Mouse (Mus musculus) small intestine, adult 2 months (tissue): ENCODE data around the gene Zfp385b. TPM values are rescaled to one million over a fixed set of nuclear protein-coding genes. Genes with fewer than 3 reads are reported as not detected.
A peak's percentile ranks its signal among the peaks of the same experiment; 100 is the strongest.

Source experiments
- H3K27ac ChIP-seq: fragments of 200-500 bp; 2 replicates; pipeline ENCODE4 v1.5.1; 2012; ENCODE audit warnings: low read depth, low read length, control low read depth, inconsistent platforms; ENCODE audit not compliant: insufficient read depth
- H3K27me3 ChIP-seq: fragments of 200-500 bp; 2 replicates; pipeline ENCODE4 v1.6.1; 2012; ENCODE audit warnings: mild to moderate bottlenecking, moderate library complexity, low read length, inconsistent platforms; ENCODE audit not compliant: control insufficient read depth, insufficient read depth
- H3K36me3 ChIP-seq: fragments of 200-500 bp; 2 replicates; pipeline ENCODE4 v1.6.1; 2012; ENCODE audit warnings: mild to moderate bottlenecking, low read length, control low read depth, inconsistent platforms; ENCODE audit not compliant: control insufficient read depth, insufficient read depth
- H3K4me1 ChIP-seq: fragments of 200-500 bp; 2 replicates; pipeline ENCODE4 v1.6.1; 2012; ENCODE audit warnings: low read length, inconsistent platforms, mixed read lengths; ENCODE audit not compliant: control insufficient read depth, insufficient read depth, insufficient read length
- H3K4me3 ChIP-seq: fragments of 200-500 bp; 2 replicates; pipeline ENCODE4 v1.5.1; 2012; ENCODE audit warnings: low read depth, mild to moderate bottlenecking, control low read depth, inconsistent platforms, low read length, moderate library complexity
- CTCF ChIP-seq: fragments of 200-500 bp; IDR thresholded peaks from 2 replicates; pipeline ENCODE4 v1.5.1; 2012; ENCODE audit warnings: low read depth, mild to moderate bottlenecking, control low read depth, inconsistent platforms, low read length, moderate library complexity, mixed read lengths; ENCODE audit not compliant: insufficient replicate concordance, insufficient read length; ENCODE audit errors: extremely low read depth
- POLR2A ChIP-seq: fragments of 200-500 bp; IDR thresholded peaks from 2 replicates; pipeline ENCODE4 v1.6.1; 2012; ENCODE audit warnings: low read depth, mild to moderate bottlenecking, control low read depth, inconsistent platforms, low read length, moderate library complexity
- WGBS: fragments of 180-500 bp; shearing (Covaris S2); methylation state at CpG from one replicate; pipeline ENCODE4 v1.1.7; 2018; 5-methylcytosine and 5-hydroxymethylcytosine counted together
- polyA plus RNA-seq: library from polyadenylated mRNA; depleted of rRNA; stranded (reverse); fragments of >200 nt; gene quantifications from 2 replicates; pipeline ENCODE4 v1.2.3, GENCODE M21; 2012

Gene Zfp385b
- polyA plus RNA-seq, 1 experiment = 3.4 TPM

GRCm38 (mm10) chr2:77503674-77504351, 315.6 kb downstream of the Zfp385b start:
- Histone ChIP-seq H3K36me3 (no peaks in the 10 kb centered on the region), H3K27ac (peak overlapping the region; percentile 85), H3K4me3 (no peak overlapping the region; the same call in 1 of the 2 replicates), H3K27me3 (no peaks in the 10 kb centered on the region), H3K4me1 (peaks cover 13% of the 10 kb centered on the region; the same call in 1 of the 2 replicates)
- WGBS = 46% methylated on average over 6 of the region's 6 CpGs
- TF ChIP-seq POLR2A (no peak), CTCF (no peak)

- Histone ChIP-seq H3K27me3 (no peaks in the 10 kb centered on the region), H3K36me3 (no peaks in the 10 kb centered on the region), H3K4me3 (no peak overlapping the region), H3K27ac (peak overlapping the region; percentile 85), H3K4me1 (peaks cover 12% of the 10 kb centered on the region; the same call in 1 of the 2 replicates)
- TF ChIP-seq CTCF = no peak
- TF ChIP-seq POLR2A = no peak
- WGBS = 72% methylated on average over 8 of the region's 8 CpGs
Observed at GRCm38 (mm10) chr2:77503217-77503616, 316.2 kb downstream of the Zfp385b start.

GRCm38 (mm10) chr2:77502458-77502857, 317.0 kb downstream of the Zfp385b start:
- Histone ChIP-seq H3K27ac (no peak overlapping the region), H3K36me3 (no peaks in the 10 kb centered on the region), H3K4me3 (no peak overlapping the region), H3K27me3 (no peaks in the 10 kb centered on the region), H3K4me1 (peaks cover 12% of the 10 kb centered on the region; the same call in 1 of the 2 replicates)
- 82% methylated on average over 8 of the region's 8 CpGs for WGBS
- TF ChIP-seq CTCF (no peak), POLR2A (no peak)

- Histone ChIP-seq H3K4me3 (no peak overlapping the region), H3K27me3 (no peaks in the 10 kb centered on the region), H3K27ac (no peak overlapping the region), H3K4me1 (peaks cover 12% of the 10 kb centered on the region; the same call in 1 of the 2 replicates), H3K36me3 (no peaks in the 10 kb centered on the region)
- WGBS = 69% methylated on average over 6 of the region's 6 CpGs
- TF ChIP-seq POLR2A = no peak
- TF ChIP-seq CTCF = no peak
Observed at GRCm38 (mm10) chr2:77500480-77500879, 319.0 kb downstream of the Zfp385b start.

GRCm38 (mm10) chr2:77498379-77498778, 321.1 kb downstream of the Zfp385b start:
- Histone ChIP-seq H3K4me1 (peaks cover 2% of the 10 kb centered on the region; the same call in 1 of the 2 replicates), H3K4me3 (no peak overlapping the region), H3K27ac (no peak overlapping the region), H3K27me3 (no peaks in the 10 kb centered on the region), H3K36me3 (no peaks in the 10 kb centered on the region)
- WGBS = 81% methylated on average over 4 of the region's 4 CpGs
- TF ChIP-seq POLR2A = no peak
- no peak for TF ChIP-seq CTCF

- no peak overlapping the region for H3K27ac ChIP-seq
- H3K27me3 ChIP-seq = no peaks in the 10 kb centered on the region
- H3K4me3 ChIP-seq = no peak overlapping the region
- TF ChIP-seq CTCF = no peak
- no peak for TF ChIP-seq POLR2A
- no peaks in the 10 kb centered on the region for H3K36me3 ChIP-seq
- WGBS = 70% methylated on average over 6 of the region's 6 CpGs
- no peaks in the 10 kb centered on the region for H3K4me1 ChIP-seq
Observed at GRCm38 (mm10) chr2:77497942-77498341, 321.5 kb downstream of the Zfp385b start.

- TF ChIP-seq CTCF (no peak), POLR2A (no peak)
- no peaks in the 10 kb centered on the region for H3K27me3 ChIP-seq
- WGBS = 87% methylated on average over 7 of the region's 7 CpGs
- no peaks in the 10 kb centered on the region for H3K4me1 ChIP-seq
- H3K4me3 ChIP-seq = no peak overlapping the region
- H3K27ac ChIP-seq = no peak overlapping the region
- no peaks in the 10 kb centered on the region for H3K36me3 ChIP-seq
Observed at GRCm38 (mm10) chr2:77496071-77496470, 323.4 kb downstream of the Zfp385b start.

GRCm38 (mm10) chr2:77495344-77495743, 324.1 kb downstream of the Zfp385b start:
- whole genome bisulfite sequencing = 91% methylated on average over 4 of the region's 4 CpGs
- Histone ChIP-seq H3K27ac (no peak overlapping the region), H3K27me3 (no peaks in the 10 kb centered on the region), H3K4me3 (no peak overlapping the region), H3K4me1 (no peaks in the 10 kb centered on the region), H3K36me3 (no peaks in the 10 kb centered on the region)
- TF ChIP-seq CTCF = no peak
